10 mouse cellular contexts compared by ENCODE assay signal in genomic region chr1:171193911-171194830, GRCm38 (mm10). TPM values are rescaled to one million over a fixed set of nuclear protein-coding genes. Genes with fewer than 3 reads are reported as not detected.
DNase-seq lines count a peak whose midpoint lies in the region; ATAC-seq and TF ChIP-seq lines count a peak whose summit lies in the region.
"Had no signal": no experiment of that assay in that cellular context is flagged by ENCODE, and none has a peak within 500 bp of the region (broad histone marks: within the 10 kb centered on the region; RNA-seq: fewer than 3 reads in every experiment).

No protein-coding gene starts in this region.

- WGBS in hindbrain, embryonic 15.5 days: 23% methylated on average over 11 of the region's 11 CpGs

- H3K36me3 ChIP-seq in hindbrain, embryonic 15.5 days: no peaks in the 10 kb centered on the region
- no peaks in the 10 kb centered on the region for H3K36me3 ChIP-seq in myocyte (ENCODE audit: control insufficient read depth, insufficient read depth)

- peak overlapping the region; percentile 97 for H3K4me2 ChIP-seq in hindbrain, embryonic 15.5 days
- peak overlapping the region; percentile 76 for H3K4me2 ChIP-seq in myocyte (ENCODE audit: low read depth)

- no peaks in the 10 kb centered on the region for H3K79me2 ChIP-seq in myocyte (ENCODE audit: control insufficient read depth, insufficient read depth)

- no peak for ATAC-seq in hindbrain, embryonic 15.5 days (ENCODE audit: low FRiP score, low read depth)
- ATAC-seq: lung, postnatal 0 days had no signal

- TF ChIP-seq CTCF in gastrocnemius, adult 2 months (IDR thresholded peaks at IDR 0.05): no peak
- TF ChIP-seq CTCF in cortical plate, adult 2 months (IDR thresholded peaks at IDR 0.05; ENCODE audit: extremely low read depth, insufficient read depth, low read length): no peak

- no peaks in the 10 kb centered on the region for H3K9me3 ChIP-seq in hindbrain, embryonic 15.5 days

- H3K4me1 ChIP-seq in cortical plate, adult 2 months (ENCODE audit: control insufficient read depth, insufficient read depth, low read length): peaks cover 3% of the 10 kb centered on the region; the same call in 1 of the 2 replicates
- peaks cover 42% of the 10 kb centered on the region for H3K4me1 ChIP-seq in hindbrain, embryonic 15.5 days (replicated peaks)

- TF ChIP-seq POLR2A in cortical plate, adult 2 months (IDR thresholded peaks at IDR 0.05; ENCODE audit: extremely low read depth, insufficient read depth, low read length): no peak
- TF ChIP-seq POLR2A in myocyte (IDR thresholded peaks at IDR 0.05; ENCODE audit: insufficient read length, low read depth): no peak

- peak overlapping the region; percentile 71 for H3K27ac ChIP-seq in gastrocnemius, adult 2 months
- H3K27ac ChIP-seq in cortical plate, adult 2 months (ENCODE audit: insufficient read depth, low read length): peak overlapping the region; percentile 36; the same call in 1 of the 2 replicates
- H3K27ac ChIP-seq in hindbrain, embryonic 15.5 days (replicated peaks): no peak overlapping the region

- intact Hi-C loops in gastrocnemius, adult 2 months (cut with DNase I): no loop called here

- peak overlapping the region; percentile 90 for H3K4me3 ChIP-seq in gastrocnemius, adult 2 months
- peak overlapping the region; percentile 33 for H3K4me3 ChIP-seq in cortical plate, adult 2 months (ENCODE audit: insufficient read depth, low read length)
- peak overlapping the region; percentile 31; the same call in 1 of the 2 replicates for H3K4me3 ChIP-seq in hindbrain, embryonic 15.5 days
- no peak overlapping the region for H3K4me3 ChIP-seq in myocyte

- no peak for DNase-seq in gastrocnemius, adult 2 months
- DNase-seq in gastrocnemius, adult 18-20 months (ENCODE audit: low spot score): no peak
- no peak for DNase-seq in adrenal gland, postnatal 4 days (ENCODE audit: low spot score in 2 of 2)
- no peak for DNase-seq in natural killer cell, adult 2 months (ENCODE audit: low spot score in 2 of 2)
- DNase-seq in right cerebral cortex, postnatal 14 days: no peak

- H3ac ChIP-seq in myocyte (ENCODE audit: control insufficient read depth, insufficient read length): no peak overlapping the region

- H3K27me3 ChIP-seq in hindbrain, embryonic 15.5 days: peaks cover 37% of the 10 kb centered on the region
- no peaks in the 10 kb centered on the region for H3K27me3 ChIP-seq in myocyte (ENCODE audit: control insufficient read depth, insufficient read depth, insufficient read length)

- H3K9ac ChIP-seq in hindbrain, embryonic 15.5 days: no peak overlapping the region

TF ChIP-seq in myocyte, 11 proteins besides CTCF, POLR2A, EP300 and RAD21:
- no peak for TF ChIP-seq E2F4 (IDR thresholded peaks at IDR 0.05; ENCODE audit: insufficient read depth)
- no peak for TF ChIP-seq MYOD1 (IDR thresholded peaks at IDR 0.05; ENCODE audit: control insufficient read depth in 1 of 3, insufficient read length in 2 of 3, low read depth in 2 of 3)
- TF ChIP-seq POLR2AphosphoS2 (IDR thresholded peaks at IDR 0.05; ENCODE audit: insufficient read length, low read depth): no peak
- TF ChIP-seq MAX (IDR thresholded peaks at IDR 0.05; ENCODE audit: low read depth): no peak
- no peak for TF ChIP-seq MYOG (IDR thresholded peaks at IDR 0.05; ENCODE audit: control insufficient read depth in 1 of 3, insufficient read depth in 1 of 3, insufficient read length in 2 of 3, low read depth in 2 of 3)
- TF ChIP-seq CEBPB (IDR thresholded peaks at IDR 0.05; ENCODE audit: insufficient read depth, poor library complexity, severe bottlenecking): no peak
- no peak for TF ChIP-seq REST (IDR thresholded peaks at IDR 0.05; ENCODE audit: insufficient read depth, insufficient read length)
- TF ChIP-seq SRF (IDR thresholded peaks at IDR 0.05; ENCODE audit: control insufficient read depth, insufficient read length, low read depth): no peak
- TF ChIP-seq TCF3 (IDR thresholded peaks at IDR 0.05; ENCODE audit: insufficient read length, low read depth): no peak
- no peak for TF ChIP-seq USF1 (IDR thresholded peaks at IDR 0.05; ENCODE audit: low read depth)
- no peak for TF ChIP-seq TCF12 (IDR thresholded peaks at IDR 0.05; ENCODE audit: insufficient read depth, poor library complexity, severe bottlenecking)

RNA-seq across cellular contexts. Expression of gene Pcp4l1, which starts 1.9 kb away (rescaled TPM):
- 10 to 100 TPM; 58.3 to 75.0 TPM for total RNA-seq in gastrocnemius, adult 2 months (2021)
- total RNA-seq in gastrocnemius, adult 18-20 months (2021): 100 to 1,000 TPM in 1 of 2 experiments, 10 to 100 TPM in 1; 36.1 to 133 TPM
- 109 and 168 TPM in 2 replicates for polyA plus RNA-seq in cortical plate, adult 2 months (2012; rRNA removed)
- 32.4 and 48.4 TPM in 2 replicates for polyA plus RNA-seq in hindbrain, embryonic 15.5 days (2015; fragmentation: Nextera tagmentation; extraction: Ambion mirVana)
- 0.05 TPM for polyA plus RNA-seq in myocyte (2012; fragmentation: generic; extraction: Trizol)
- 10 to 100 TPM; 29.5 to 32.0 TPM for total RNA-seq in adrenal gland, postnatal 4 days (2021)

RNA-seq across cellular contexts. Expression of gene Nr1i3, which starts 19.6 kb away (rescaled TPM):
- total RNA-seq in gastrocnemius, adult 2 months (2021): not detected
- not detected for total RNA-seq in gastrocnemius, adult 18-20 months (2021)
- polyA plus RNA-seq in cortical plate, adult 2 months (2012; rRNA removed): 0.11 and 0.15 TPM in 2 replicates
- 0.39 and 0.49 TPM in 2 replicates for polyA plus RNA-seq in hindbrain, embryonic 15.5 days (2015; fragmentation: Nextera tagmentation; extraction: Ambion mirVana)
- 0.06 TPM for polyA plus RNA-seq in myocyte (2012; fragmentation: generic; extraction: Trizol)
- total RNA-seq in adrenal gland, postnatal 4 days (2021): 10 to 100 TPM in 1 of 2 experiments, under 1 TPM in 1; 0.92 to 10.3 TPM

RNA-seq across cellular contexts. Expression of gene Tomm40l, which starts 28.1 kb away (rescaled TPM):
- 10 to 100 TPM; 43.2 to 56.3 TPM for total RNA-seq in gastrocnemius, adult 2 months (2021)
- total RNA-seq in gastrocnemius, adult 18-20 months (2021): 10 to 100 TPM; 47.6 to 51.7 TPM
- polyA plus RNA-seq in cortical plate, adult 2 months (2012; rRNA removed): 82.2 and 94.6 TPM in 2 replicates
- polyA plus RNA-seq in hindbrain, embryonic 15.5 days (2015; fragmentation: Nextera tagmentation; extraction: Ambion mirVana): 55.0 and 55.4 TPM in 2 replicates
- 49.4 TPM for polyA plus RNA-seq in myocyte (2012; fragmentation: generic; extraction: Trizol)
- 10 to 100 TPM; 41.6 to 43.5 TPM for total RNA-seq in adrenal gland, postnatal 4 days (2021)

RNA-seq across cellular contexts. Expression of gene Apoa2, which starts 30.7 kb away (rescaled TPM):
- under 1 TPM in 1 of 2 experiments, not detected in 1; 0.59 TPM for total RNA-seq in gastrocnemius, adult 2 months (2021)
- 1 to 10 TPM in 1 of 2 experiments, not detected in 1; 7.5 TPM for total RNA-seq in gastrocnemius, adult 18-20 months (2021)
- 2.8 and 3.0 TPM in 2 replicates for polyA plus RNA-seq in cortical plate, adult 2 months (2012; rRNA removed)
- polyA plus RNA-seq in hindbrain, embryonic 15.5 days (2015; fragmentation: Nextera tagmentation; extraction: Ambion mirVana): 6.0 and 6.3 TPM in 2 replicates
- not detected for polyA plus RNA-seq in myocyte (2012; fragmentation: generic; extraction: Trizol)
- 100 to 1,000 TPM in 1 of 2 experiments, 10 to 100 TPM in 1; 18.3 to 847 TPM for total RNA-seq in adrenal gland, postnatal 4 days (2021)
- polyA plus RNA-seq: C2C12 had no signal

RNA-seq across cellular contexts. Expression of gene Fcer1g, which starts 40.0 kb away (rescaled TPM):
- total RNA-seq in gastrocnemius, adult 2 months (2021): 1 to 10 TPM; 2.5 to 6.1 TPM
- total RNA-seq in gastrocnemius, adult 18-20 months (2021): 1 to 10 TPM; 2.2 to 4.9 TPM
- polyA plus RNA-seq in cortical plate, adult 2 months (2012; rRNA removed): 35.9 and 40.7 TPM in 2 replicates
- polyA plus RNA-seq in hindbrain, embryonic 15.5 days (2015; fragmentation: Nextera tagmentation; extraction: Ambion mirVana): 24.9 and 30.7 TPM in 2 replicates
- not detected for polyA plus RNA-seq in myocyte (2012; fragmentation: generic; extraction: Trizol)
- total RNA-seq in adrenal gland, postnatal 4 days (2021): 10 to 100 TPM; 22.4 to 23.2 TPM
- polyA plus RNA-seq: C2C12 had no signal
